Mouse (Mus musculus) spleen, postnatal 10 days (tissue): ENCODE data around the gene Rbm6.

Experiments used
- DNase-seq, 2 experiments: peaks; one replicate each; pipeline ENCODE4 v3.0.0; 2021 to 2022; ENCODE audit warnings: low spot score in 2 of 2

The Rbm6 gene

DNA sequence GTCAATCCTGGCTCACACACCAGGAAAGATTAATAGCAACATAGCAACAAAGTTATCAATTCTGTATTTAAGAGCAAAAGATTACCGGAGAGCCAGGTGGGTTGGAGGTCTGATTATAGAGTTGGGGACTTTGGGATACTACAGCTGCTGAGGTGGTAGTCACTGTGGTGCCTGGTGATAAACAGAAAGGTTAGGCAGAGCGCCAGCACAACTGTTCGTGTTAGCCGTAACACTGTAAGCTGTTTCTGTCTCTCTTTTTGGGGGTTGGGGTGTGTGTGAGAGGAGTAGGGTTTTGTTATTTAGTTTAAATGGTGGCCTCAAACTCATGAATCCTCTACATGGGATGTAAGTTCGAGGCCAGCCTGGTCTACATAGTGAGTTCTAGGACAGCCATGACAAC, 122.7 kb downstream of the Rbm6 start:
- no peak for DNase-seq

DNA sequence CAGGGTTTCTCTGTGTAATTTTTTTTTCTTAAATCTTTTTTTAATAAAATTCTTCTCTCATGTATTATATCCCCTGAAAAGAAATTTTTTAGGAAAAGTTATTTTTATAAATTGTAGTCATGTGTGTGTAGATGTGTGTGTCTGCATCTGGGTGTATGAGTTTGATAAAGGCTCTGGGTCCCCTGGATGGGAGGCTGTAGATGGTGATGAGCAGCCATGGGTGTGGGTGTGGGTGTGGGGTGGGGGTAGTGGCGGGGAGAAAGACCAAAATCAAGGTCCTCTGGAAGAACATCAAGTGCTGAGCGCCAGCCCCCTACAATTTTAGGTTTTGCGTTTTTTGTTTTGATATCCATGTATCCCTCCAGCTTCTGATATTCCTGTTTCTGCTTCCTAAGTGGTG, 125.0 kb downstream of the Rbm6 start:
- DNase-seq = no peak

- no peak for DNase-seq
Observed at GRCm38 (mm10) chr9:107747310-107747709, 125.7 kb downstream of the Rbm6 start.

- no peak for DNase-seq
Observed at GRCm38 (mm10) chr9:107746679-107747078, 126.4 kb downstream of the Rbm6 start.

DNA sequence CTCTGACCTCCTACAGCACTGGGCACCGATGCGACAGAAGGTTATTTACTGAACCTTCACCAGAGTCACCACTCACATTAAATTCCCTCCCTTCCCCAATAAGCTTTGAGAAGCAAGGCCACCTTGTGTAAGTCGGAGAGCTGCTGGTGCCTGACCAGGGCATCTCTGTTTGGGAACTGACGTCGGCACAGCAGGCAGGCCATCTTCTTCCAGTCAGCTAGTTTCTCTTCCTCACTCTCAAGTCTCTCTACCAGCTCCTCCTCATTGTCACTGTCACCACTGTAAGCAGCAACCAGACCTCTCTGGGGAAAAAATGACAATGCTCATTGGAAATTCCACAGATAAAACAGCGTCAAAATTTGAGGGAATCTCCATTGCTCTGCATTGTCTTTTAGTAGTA, 129.0 kb downstream of the Rbm6 start:
- DNase-seq = no peak

- peak; percentile 40 to 52 for DNase-seq
Observed at GRCm38 (mm10) chr9:107738841-107739202, 134.2 kb downstream of the Rbm6 start.

- peak; percentile 79 to 88 for DNase-seq
Observed at GRCm38 (mm10) chr9:107738020-107738840, 134.8 kb downstream of the Rbm6 start.

GRCm38 (mm10) chr9:107736185-107736485, 136.9 kb downstream of the Rbm6 start:
- no peak for DNase-seq

DNA sequence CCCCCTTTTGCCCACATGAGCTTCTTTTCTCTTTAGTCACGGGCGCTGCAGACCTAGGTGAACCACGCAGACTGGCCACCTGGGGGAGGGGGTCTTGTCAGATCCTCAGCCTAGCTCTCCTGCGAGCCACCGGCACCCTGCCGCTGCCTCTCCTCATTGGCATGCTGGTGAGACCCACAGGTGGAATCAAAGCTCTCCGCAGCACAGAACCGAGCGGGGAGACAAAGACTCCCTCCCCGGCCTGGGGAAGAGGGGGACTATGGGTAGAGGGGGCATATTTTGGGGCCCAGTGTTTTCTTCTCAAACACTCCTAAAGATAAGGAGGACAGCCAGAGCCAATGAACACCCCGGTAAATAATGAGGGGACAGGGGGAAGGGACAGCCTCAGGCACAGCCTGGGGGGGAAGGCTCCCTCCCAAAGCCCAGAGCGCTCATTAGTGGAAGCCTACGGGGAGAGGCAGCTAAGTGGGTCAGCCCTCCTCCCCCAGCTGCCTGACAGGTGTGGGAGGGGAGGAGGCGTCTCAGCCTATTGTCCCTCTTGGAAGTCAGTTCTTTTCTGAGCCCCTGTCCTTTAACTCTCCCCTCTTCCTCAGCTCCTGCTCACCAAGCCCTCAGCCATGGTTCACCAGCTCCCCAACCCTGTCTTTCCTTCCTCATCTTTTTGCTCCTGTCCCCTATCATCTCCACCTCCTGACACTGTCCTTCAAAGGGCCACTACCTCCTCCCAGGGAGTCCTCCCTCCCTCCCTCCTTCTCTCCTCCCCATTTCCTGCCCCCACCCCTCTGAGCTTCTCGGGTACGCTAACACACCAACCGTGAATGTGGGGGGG, 137.5 kb downstream of the Rbm6 start:
- DNase-seq = no peak

- DNase-seq = no peak
Observed at GRCm38 (mm10) chr9:107734567-107734971, 138.5 kb downstream of the Rbm6 start.

- DNase-seq = no peak
Observed at GRCm38 (mm10) chr9:107729709-107730108, 143.3 kb downstream of the Rbm6 start.

DNA sequence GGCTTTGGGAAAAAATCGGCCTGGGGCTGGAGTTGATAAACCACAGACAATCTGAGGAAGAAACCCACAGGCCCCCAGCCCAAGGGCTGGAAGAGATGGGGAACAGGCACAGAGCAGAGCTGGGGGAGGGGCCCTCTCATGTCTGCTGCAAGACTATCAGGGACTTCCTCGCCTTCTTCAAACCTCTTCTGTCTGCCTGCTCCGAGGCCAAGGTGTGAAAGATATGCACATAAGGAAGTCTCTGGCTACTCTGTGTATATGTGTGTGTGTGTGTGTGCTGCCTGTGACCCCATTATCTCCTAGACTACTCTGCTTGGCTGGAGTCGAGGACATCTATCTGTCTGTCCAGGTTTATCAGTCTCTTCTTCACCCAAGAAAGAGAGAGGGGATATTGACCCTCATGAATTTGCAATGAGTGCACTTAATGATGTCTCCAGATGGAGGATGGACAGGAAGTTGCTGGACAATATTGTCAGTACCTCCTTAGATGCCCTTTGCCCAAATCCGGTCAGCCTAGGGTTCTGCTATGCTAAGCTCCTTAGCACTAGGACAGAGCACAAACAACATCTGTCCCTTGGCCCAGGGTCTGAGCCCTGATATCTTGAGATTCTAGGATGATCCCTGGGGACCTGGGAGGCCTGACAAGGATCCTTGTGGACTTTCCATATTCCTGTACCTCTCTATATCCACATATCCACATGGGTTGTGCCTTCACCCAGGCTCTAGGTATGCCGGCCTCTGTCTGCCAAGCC, 143.9 kb downstream of the Rbm6 start:
- DNase-seq = no peak

GRCm38 (mm10) chr9:107727041-107727440, 146.0 kb downstream of the Rbm6 start:
- DNase-seq = no peak

DNA sequence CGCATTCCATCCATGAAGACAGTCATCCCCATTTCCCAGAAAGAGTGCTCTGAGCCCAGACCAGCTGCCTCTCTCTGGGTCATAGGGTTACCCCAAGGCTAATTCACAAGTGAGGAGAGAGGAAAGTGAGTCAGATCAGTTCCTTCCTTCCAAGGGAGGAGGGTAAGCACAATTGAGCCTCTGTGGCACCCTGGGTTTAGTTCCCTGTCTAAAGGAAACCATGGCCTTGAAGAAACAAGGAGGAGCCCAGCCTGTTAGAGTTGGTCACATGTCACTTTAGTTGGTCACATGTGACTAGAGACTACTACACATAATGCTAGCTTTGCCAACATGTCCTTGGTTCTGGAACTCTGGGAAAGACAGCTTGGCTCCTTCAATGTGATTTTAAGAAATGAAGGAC, 148.2 kb downstream of the Rbm6 start:
- DNase-seq = no peak

GRCm38 (mm10) chr9:107723794-107724531, 149.1 kb downstream of the Rbm6 start:
- DNase-seq = no peak
